8 mouse cellular contexts compared by ENCODE assay signal in the genomic region with DNA sequence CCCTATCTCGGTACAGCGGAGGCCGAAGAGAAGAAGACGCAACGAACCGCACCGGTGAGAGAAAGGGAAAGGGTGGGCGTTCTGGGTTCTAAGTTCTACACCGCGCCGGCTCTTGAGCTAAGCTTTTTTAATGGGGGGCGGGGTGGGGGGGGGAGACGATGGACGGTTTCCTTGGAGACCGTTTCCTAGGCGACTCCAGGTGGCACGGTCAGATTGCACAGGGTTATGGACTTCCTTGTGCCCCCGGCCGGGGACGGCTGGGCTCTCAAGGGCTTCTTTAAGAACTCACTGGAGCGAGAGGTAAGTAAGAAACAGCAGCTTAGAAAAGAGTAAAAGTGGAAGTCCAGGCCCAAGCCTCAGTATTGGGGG. TPM values are rescaled to one million over a fixed set of nuclear protein-coding genes. Genes with fewer than 3 reads are reported as not detected.
DNase-seq lines count a peak whose midpoint lies in the region; ATAC-seq lines count a peak whose summit lies in the region.

No protein-coding gene starts in this region.

- peaks cover 16% of the 10 kb centered on the region for H3K4me1 ChIP-seq in kidney, embryonic 16.5 days (ENCODE audit: insufficient read depth, low read length)
- H3K4me1 ChIP-seq in hindbrain, embryonic 14.5 days (replicated peaks; ENCODE audit: control insufficient read depth, insufficient read depth, low read length): peaks cover 32% of the 10 kb centered on the region

- H3K9ac ChIP-seq in kidney, embryonic 16.5 days (replicated peaks; ENCODE audit: low read length): peak overlapping the region; percentile 99
- H3K9ac ChIP-seq in hindbrain, embryonic 14.5 days: peak overlapping the region; percentile 97

- WGBS in kidney, embryonic 16.5 days: under 1% methylated on average over 21 of the region's 21 CpGs
- under 1% methylated on average over 21 of the region's 21 CpGs for WGBS in hindbrain, embryonic 14.5 days

- DNase-seq in kidney, adult 9 months: no peak
- peak; percentile 81 for DNase-seq in embryo, embryonic 10.5 days (ENCODE audit: low spot score)
- DNase-seq in hindbrain, embryonic 14.5 days (ENCODE audit: low spot score): no peak
- no peak for DNase-seq in left cerebral cortex, postnatal 36 days (ENCODE audit: low spot score in 2 of 2)
- DNase-seq in ovary, postnatal 10 days (ENCODE audit: low spot score): no peak
- no peak for DNase-seq in layer of hippocampus, postnatal 14 days (ENCODE audit: low spot score in 2 of 2)

- peak; percentile 78 for ATAC-seq in kidney, embryonic 16.5 days (ENCODE audit: low FRiP score, low TSS enrichment)
- ATAC-seq in hindbrain, embryonic 14.5 days (ENCODE audit: low FRiP score): no peak; the same call in 1 of the 2 replicates
- ATAC-seq in megakaryocyte progenitor cell, adult 5-6 weeks (replicated peaks; ENCODE audit: poor library complexity): peak; percentile 18; the same call in 1 of the 2 replicates

- peak overlapping the region; percentile 83 for H3K4me2 ChIP-seq in kidney, embryonic 16.5 days (replicated peaks; ENCODE audit: low read depth, low read length)
- peak overlapping the region; percentile 61 for H3K4me2 ChIP-seq in hindbrain, embryonic 14.5 days (replicated peaks)

- intact Hi-C loops in left cerebral cortex, postnatal 36 days (cut with DNase I): no loop called here

- no peaks in the 10 kb centered on the region for H3K9me3 ChIP-seq in kidney, embryonic 16.5 days (ENCODE audit: low read length)
- no peaks in the 10 kb centered on the region for H3K9me3 ChIP-seq in hindbrain, embryonic 14.5 days (ENCODE audit: control insufficient read depth, low read length)

- peak overlapping the region; percentile 97 for H3K4me3 ChIP-seq in kidney, embryonic 16.5 days (ENCODE audit: low read length)
- peak overlapping the region; percentile 92 for H3K4me3 ChIP-seq in hindbrain, embryonic 14.5 days (replicated peaks; ENCODE audit: low read length)

- peak overlapping the region; percentile 91 for H3K27ac ChIP-seq in kidney, embryonic 16.5 days (ENCODE audit: low read length)
- H3K27ac ChIP-seq in hindbrain, embryonic 14.5 days: peak overlapping the region; percentile 95

- H3K27me3 ChIP-seq in kidney, embryonic 16.5 days (ENCODE audit: insufficient read depth, low read length): no peaks in the 10 kb centered on the region
- no peaks in the 10 kb centered on the region for H3K27me3 ChIP-seq in hindbrain, embryonic 14.5 days (ENCODE audit: control insufficient read depth, insufficient read depth, low read length)

- H3K36me3 ChIP-seq in kidney, embryonic 16.5 days (ENCODE audit: insufficient read depth, low read length): peaks cover 37% of the 10 kb centered on the region
- H3K36me3 ChIP-seq in hindbrain, embryonic 14.5 days (replicated peaks; ENCODE audit: control insufficient read depth, insufficient read depth): peaks cover 60% of the 10 kb centered on the region

RNA-seq across cellular contexts. Expression of a gene that starts 0.2 kb away (rescaled TPM):
- polyA plus RNA-seq in kidney, embryonic 16.5 days (2015; fragmentation: Nextera tagmentation; extraction: Ambion mirVana): 246 and 251 TPM in 2 replicates
- 216 and 227 TPM in 2 replicates for polyA plus RNA-seq in hindbrain, embryonic 14.5 days (2014; fragmentation: Nextera tagmentation; extraction: Ambion mirVana)
- total RNA-seq in megakaryocyte progenitor cell, adult 5-6 weeks (2015): 156 and 172 TPM in 2 replicates
- total RNA-seq in megakaryocyte progenitor cell, adult 5-6 weeks (2017): 68.0 and 89.2 TPM in 2 replicates
- total RNA-seq in left cerebral cortex, postnatal 36 days (2021): 100 to 1,000 TPM; 229 to 240 TPM
- total RNA-seq in layer of hippocampus, postnatal 14 days (2021): 100 to 1,000 TPM; 226 to 232 TPM

RNA-seq across cellular contexts. Expression of a gene that starts 0.3 kb away (rescaled TPM):
- 46.8 and 50.2 TPM in 2 replicates for polyA plus RNA-seq in kidney, embryonic 16.5 days (2015; fragmentation: Nextera tagmentation; extraction: Ambion mirVana)
- 44.2 and 45.5 TPM in 2 replicates for polyA plus RNA-seq in hindbrain, embryonic 14.5 days (2014; fragmentation: Nextera tagmentation; extraction: Ambion mirVana)
- total RNA-seq in megakaryocyte progenitor cell, adult 5-6 weeks (2015): 10.0 and 16.4 TPM in 2 replicates
- total RNA-seq in megakaryocyte progenitor cell, adult 5-6 weeks (2017): 15.1 and 17.6 TPM in 2 replicates
- total RNA-seq in left cerebral cortex, postnatal 36 days (2021): 10 to 100 TPM; 39.6 to 39.8 TPM
- total RNA-seq in layer of hippocampus, postnatal 14 days (2021): 10 to 100 TPM; 31.3 to 38.8 TPM

RNA-seq across cellular contexts. Expression of a gene that starts 19.2 kb away (rescaled TPM):
- 6.5 and 7.0 TPM in 2 replicates for polyA plus RNA-seq in kidney, embryonic 16.5 days (2015; fragmentation: Nextera tagmentation; extraction: Ambion mirVana)
- 182 and 189 TPM in 2 replicates for polyA plus RNA-seq in hindbrain, embryonic 14.5 days (2014; fragmentation: Nextera tagmentation; extraction: Ambion mirVana)
- total RNA-seq in megakaryocyte progenitor cell, adult 5-6 weeks (2015): not detected in 2 replicates
- total RNA-seq in megakaryocyte progenitor cell, adult 5-6 weeks (2017): not detected in 2 replicates
- 100 to 1,000 TPM; 279 to 315 TPM for total RNA-seq in left cerebral cortex, postnatal 36 days (2021)
- 100 to 1,000 TPM; 172 to 176 TPM for total RNA-seq in layer of hippocampus, postnatal 14 days (2021)

RNA-seq across cellular contexts. Expression of a gene that starts 35.3 kb away (rescaled TPM):
- 107 and 109 TPM in 2 replicates for polyA plus RNA-seq in kidney, embryonic 16.5 days (2015; fragmentation: Nextera tagmentation; extraction: Ambion mirVana)
- polyA plus RNA-seq in hindbrain, embryonic 14.5 days (2014; fragmentation: Nextera tagmentation; extraction: Ambion mirVana): 75.2 and 78.5 TPM in 2 replicates
- 34.0 and 42.8 TPM in 2 replicates for total RNA-seq in megakaryocyte progenitor cell, adult 5-6 weeks (2015)
- 23.7 and 37.6 TPM in 2 replicates for total RNA-seq in megakaryocyte progenitor cell, adult 5-6 weeks (2017)
- 100 to 1,000 TPM; 145 to 163 TPM for total RNA-seq in left cerebral cortex, postnatal 36 days (2021)
- 100 to 1,000 TPM; 117 to 120 TPM for total RNA-seq in layer of hippocampus, postnatal 14 days (2021)

RNA-seq across cellular contexts. Expression of a gene that starts 57.9 kb away (rescaled TPM):
- polyA plus RNA-seq in kidney, embryonic 16.5 days (2015; fragmentation: Nextera tagmentation; extraction: Ambion mirVana): 240 and 244 TPM in 2 replicates
- polyA plus RNA-seq in hindbrain, embryonic 14.5 days (2014; fragmentation: Nextera tagmentation; extraction: Ambion mirVana): 270 and 276 TPM in 2 replicates
- total RNA-seq in megakaryocyte progenitor cell, adult 5-6 weeks (2015): 155 and 176 TPM in 2 replicates
- 170 and 182 TPM in 2 replicates for total RNA-seq in megakaryocyte progenitor cell, adult 5-6 weeks (2017)
- 100 to 1,000 TPM in 1 of 2 experiments, 10 to 100 TPM in 1; 97.5 to 124 TPM for total RNA-seq in left cerebral cortex, postnatal 36 days (2021)
- total RNA-seq in layer of hippocampus, postnatal 14 days (2021): 100 to 1,000 TPM; 134 to 139 TPM

Comparison
In these comparisons a context has a peak if more than half of its experiments do, and no peak if none do; other contexts are left out.
1. RNA of a gene that starts 19.2 kb away (total RNA-seq): 279 to 315 TPM in left cerebral cortex, postnatal 36 days and 172 to 176 TPM in layer of hippocampus, postnatal 14 days; not detected in megakaryocyte progenitor cell, adult 5-6 weeks; every median in the first group is over 100 times any median in the second.